Mouse (Mus musculus) cerebellum, adult 2 months (tissue): ENCODE measurements around the gene Abtb1.

Source experiments
- CTCF ChIP-seq: fragments of 200-500 bp; IDR thresholded peaks from 2 replicates; pipeline ENCODE4 v1.5.1; 2011; ENCODE audit warnings: low read depth, mild to moderate bottlenecking, control low read depth, low read length, moderate library complexity, borderline replicate concordance; ENCODE audit not compliant: insufficient read depth
- POLR2A ChIP-seq: fragments of 200-500 bp; IDR thresholded peaks from 2 replicates; pipeline ENCODE4 v1.6.1; 2011; ENCODE audit warnings: low read length, control low read depth, borderline replicate concordance; ENCODE audit not compliant: insufficient read depth

- no peak for TF ChIP-seq POLR2A
- no peak for TF ChIP-seq CTCF
Measured at GRCm38 (mm10) chr6:88838613-88839012, 3.2 kb downstream of the Abtb1 start.
